Mouse (Mus musculus): ENCODE data around the gene Alpl. TPM values are rescaled to one million over a fixed set of nuclear protein-coding genes. Genes with fewer than 3 reads are reported as not detected.

Gene Alpl
- total and polyA plus RNA-seq, 3 experiments = not detected

- Histone ChIP-seq H3K4me1 (ENCODE audit: control insufficient read depth in 1 of 2, insufficient read depth in 2 of 2, low read length in 2 of 2) (peaks cover 0 to 4% of the 10 kb centered on the region in 2 experiments; a peak in 2 of 4 replicates), H3K27me3 (ENCODE audit: control insufficient read depth in 1 of 2, insufficient read depth in 2 of 2, low read length in 2 of 2) (no peaks in the 10 kb centered on the region), H3K9ac (ENCODE audit: control insufficient read depth, low read depth, low read length, poor library complexity, severe bottlenecking) (no peak overlapping the region), H3K79me2 (ENCODE audit: control insufficient read depth, insufficient read depth, low read length, poor library complexity) (no peaks in the 10 kb centered on the region), H3K36me3 (ENCODE audit: control insufficient read depth in 1 of 2, insufficient read depth in 2 of 2, low read length in 2 of 2) (no peaks in the 10 kb centered on the region), H3K27ac (ENCODE audit: control insufficient read depth, low read depth, low read length) (no peak overlapping the region), H3K4me3 (ENCODE audit: control insufficient read depth in 1 of 2, insufficient read depth in 1 of 2, low read depth in 2 of 2, low read length in 2 of 2) (no peak overlapping the region), H3K9me3 (replicated peaks; ENCODE audit: insufficient read depth, low read length) (no peaks in the 10 kb centered on the region)
- TF ChIP-seq UBTF (IDR thresholded peaks at IDR 0.05; ENCODE audit: borderline replicate concordance, insufficient read depth, low read depth, low read length) (no peak), E2F4 (IDR thresholded peaks at IDR 0.05; ENCODE audit: borderline replicate concordance, low read depth, low read length) (no peak), ELF1 (IDR thresholded peaks at IDR 0.05; ENCODE audit: low read depth, low read length) (peak; percentile 11; the same call in 1 of the 2 replicates)
- DNase-seq (ENCODE audit: low read depth, low spot score) = peak; percentile 74
Measured at GRCm38 (mm10) chr4:137818341-137818740, 22.2 kb upstream of the Alpl start.

GRCm38 (mm10) chr4:137816216-137816615 is 20.0 kb upstream of the Alpl start:
- TF ChIP-seq RCOR1 (IDR thresholded peaks at IDR 0.05; ENCODE audit: low read depth, low read length) = no peak
- Histone ChIP-seq H3K9ac (ENCODE audit: control insufficient read depth, low read depth, low read length, poor library complexity, severe bottlenecking) (no peak overlapping the region), H3K36me3 (ENCODE audit: control insufficient read depth in 1 of 2, insufficient read depth in 2 of 2, low read length in 2 of 2) (no peaks in the 10 kb centered on the region), H3K27ac (ENCODE audit: control insufficient read depth, low read depth, low read length) (no peak overlapping the region), H3K4me1 (ENCODE audit: control insufficient read depth in 1 of 2, insufficient read depth in 2 of 2, low read length in 2 of 2) (peaks cover 0 to 3% of the 10 kb centered on the region in 2 experiments; a peak in 2 of 4 replicates), H3K79me2 (ENCODE audit: control insufficient read depth, insufficient read depth, low read length, poor library complexity) (no peaks in the 10 kb centered on the region), H3K27me3 (ENCODE audit: control insufficient read depth in 1 of 2, insufficient read depth in 2 of 2, low read length in 2 of 2) (peaks cover 0 to under 1% of the 10 kb centered on the region in 2 experiments; a peak in 1 of 4 replicates), H3K9me3 (replicated peaks; ENCODE audit: insufficient read depth, low read length) (no peaks in the 10 kb centered on the region), H3K4me3 (ENCODE audit: control insufficient read depth in 1 of 2, insufficient read depth in 1 of 2, low read depth in 2 of 2, low read length in 2 of 2) (no peak overlapping the region)
- DNase-seq (ENCODE audit: low read depth, low spot score) = no peak

GRCm38 (mm10) chr4:137815473-137815872 is 19.3 kb upstream of the Alpl start:
- H3K27ac ChIP-seq (ENCODE audit: control insufficient read depth, low read depth, low read length) = no peak overlapping the region
- no peak overlapping the region for H3K4me3 ChIP-seq (ENCODE audit: control insufficient read depth in 1 of 2, insufficient read depth in 1 of 2, low read depth in 2 of 2, low read length in 2 of 2)
- no peaks in the 10 kb centered on the region for H3K9me3 ChIP-seq (replicated peaks; ENCODE audit: insufficient read depth, low read length)
- H3K79me2 ChIP-seq (ENCODE audit: control insufficient read depth, insufficient read depth, low read length, poor library complexity) = no peaks in the 10 kb centered on the region
- H3K27me3 ChIP-seq (ENCODE audit: control insufficient read depth in 1 of 2, insufficient read depth in 2 of 2, low read length in 2 of 2) = peaks cover 0 to 4% of the 10 kb centered on the region in 2 experiments; a peak in 1 of 4 replicates
- no peaks in the 10 kb centered on the region for H3K4me1 ChIP-seq (ENCODE audit: control insufficient read depth in 1 of 2, insufficient read depth in 2 of 2, low read length in 2 of 2)
- peak; percentile 63 for DNase-seq (ENCODE audit: low read depth, low spot score)
- no peaks in the 10 kb centered on the region for H3K36me3 ChIP-seq (ENCODE audit: control insufficient read depth in 1 of 2, insufficient read depth in 2 of 2, low read length in 2 of 2)
- no peak overlapping the region for H3K9ac ChIP-seq (ENCODE audit: control insufficient read depth, low read depth, low read length, poor library complexity, severe bottlenecking)
- TF ChIP-seq TAL1 (IDR thresholded peaks at IDR 0.05; ENCODE audit: low read length) = no peak
- no peak for TF ChIP-seq POLR2AphosphoS2 (IDR thresholded peaks at IDR 0.05; ENCODE audit: low read length)
- no peak for TF ChIP-seq BHLHE40 (IDR thresholded peaks at IDR 0.05; ENCODE audit: borderline replicate concordance, low read depth, low read length)

GRCm38 (mm10) chr4:137814140-137814539 is 18.0 kb upstream of the Alpl start:
- Histone ChIP-seq H3K9ac (ENCODE audit: control insufficient read depth, low read depth, low read length, poor library complexity, severe bottlenecking) (no peak overlapping the region), H3K27ac (ENCODE audit: control insufficient read depth, low read depth, low read length) (no peak overlapping the region), H3K4me1 (ENCODE audit: control insufficient read depth in 1 of 2, insufficient read depth in 2 of 2, low read length in 2 of 2) (no peaks in the 10 kb centered on the region), H3K36me3 (ENCODE audit: control insufficient read depth in 1 of 2, insufficient read depth in 2 of 2, low read length in 2 of 2) (no peaks in the 10 kb centered on the region), H3K4me3 (ENCODE audit: control insufficient read depth in 1 of 2, insufficient read depth in 1 of 2, low read depth in 2 of 2, low read length in 2 of 2) (no peak overlapping the region), H3K9me3 (replicated peaks; ENCODE audit: insufficient read depth, low read length) (no peaks in the 10 kb centered on the region), H3K27me3 (ENCODE audit: control insufficient read depth in 1 of 2, insufficient read depth in 2 of 2, low read length in 2 of 2) (peaks cover 0 to 4% of the 10 kb centered on the region in 2 experiments; a peak in 2 of 4 replicates), H3K79me2 (ENCODE audit: control insufficient read depth, insufficient read depth, low read length, poor library complexity) (no peaks in the 10 kb centered on the region)
- DNase-seq (ENCODE audit: low read depth, low spot score) = no peak
- TF ChIP-seq JUND (IDR thresholded peaks at IDR 0.05; ENCODE audit: low read depth, low read length) (no peak), USF1 (IDR thresholded peaks at IDR 0.05; ENCODE audit: low read depth, low read length) (no peak), E2F4 (IDR thresholded peaks at IDR 0.05; ENCODE audit: borderline replicate concordance, low read depth, low read length) (no peak), RCOR1 (IDR thresholded peaks at IDR 0.05; ENCODE audit: low read depth, low read length) (no peak), CTCF (IDR thresholded peaks at IDR 0.05 in 2 of 3, conservative IDR thresholded peaks at IDR 0.05 in 1 of 3; ENCODE audit: control insufficient read depth in 1 of 3, insufficient read depth in 1 of 3, low read depth in 2 of 3, low read length in 3 of 3, poor library complexity in 1 of 3, severe bottlenecking in 1 of 3) (no peak), MYB (IDR thresholded peaks at IDR 0.05; ENCODE audit: low read depth, low read length) (no peak), TCF12 (IDR thresholded peaks at IDR 0.05; ENCODE audit: low read depth, low read length) (no peak), POLR2AphosphoS2 (IDR thresholded peaks at IDR 0.05; ENCODE audit: low read length) (no peak), ZKSCAN1 (IDR thresholded peaks at IDR 0.05; ENCODE audit: low read depth, low read length) (no peak), ZMIZ1 (IDR thresholded peaks at IDR 0.05; ENCODE audit: low read depth, low read length) (no peak), CHD1 (IDR thresholded peaks at IDR 0.05; ENCODE audit: low read depth, low read length) (no peak), ELF1 (IDR thresholded peaks at IDR 0.05; ENCODE audit: low read depth, low read length) (no peak), NRF1 (IDR thresholded peaks at IDR 0.05; ENCODE audit: insufficient read depth, low read depth, low read length, poor library complexity, severe bottlenecking) (no peak), HCFC1 (IDR thresholded peaks at IDR 0.05; ENCODE audit: low read depth, low read length) (no peak), ETS1 (IDR thresholded peaks at IDR 0.05; ENCODE audit: low read depth, low read length) (no peak), TAL1 (IDR thresholded peaks at IDR 0.05; ENCODE audit: low read length) (no peak), EP300 (IDR thresholded peaks at IDR 0.05; ENCODE audit: low read depth in 1 of 2, low read length in 2 of 2) (no peak)
